Mouse (Mus musculus): ENCODE measurements around the gene Abcc2.

Abcc2 gene

GRCm38 (mm10) chr19:43781980-43782379 is at the start of gene Abcc2:
Abcc2 (plus strand) TSS chr19:43782192.
- DNase-seq = no peak

DNA sequence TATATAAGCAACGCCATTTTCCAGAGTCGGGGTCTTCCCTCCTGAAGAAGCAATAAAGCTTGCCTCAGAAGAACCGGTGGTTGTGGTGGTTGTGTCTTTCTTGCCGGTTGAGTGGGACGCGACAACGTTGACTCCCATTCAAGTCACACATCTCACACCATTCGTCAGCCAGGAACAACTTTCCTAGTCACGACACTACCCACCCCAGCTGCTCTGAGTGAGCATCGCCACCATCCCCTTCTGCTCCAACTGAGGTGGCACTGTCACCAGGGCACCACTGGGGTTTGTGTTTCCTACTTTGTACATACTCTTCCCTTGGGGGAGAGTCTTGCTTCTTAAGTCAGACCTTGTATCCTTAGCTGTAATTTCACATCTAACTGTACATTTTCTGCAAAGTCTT is 43.6 kb upstream of the Abcc2 start:
- DNase-seq = no peak

DNA sequence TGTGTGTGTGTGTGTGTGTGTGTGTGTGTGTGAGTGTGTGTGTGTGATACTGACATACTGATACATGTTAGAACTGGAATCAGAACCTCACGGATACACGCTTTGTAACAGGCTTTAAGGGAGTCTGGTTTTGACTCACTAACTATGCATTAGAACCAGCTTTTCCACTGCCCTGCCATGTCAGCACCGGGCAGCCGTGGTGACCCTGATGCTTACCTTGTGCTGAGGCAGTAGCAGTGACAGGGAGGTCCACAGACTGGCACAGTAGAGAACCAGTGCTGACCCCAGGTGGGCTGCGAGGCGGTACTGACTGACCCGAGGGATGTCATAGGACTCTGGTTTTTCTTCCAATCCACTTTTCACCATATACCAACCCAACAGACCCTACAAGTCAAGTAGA is 38.6 kb upstream of the Abcc2 start:
- DNase-seq = no peak

DNA sequence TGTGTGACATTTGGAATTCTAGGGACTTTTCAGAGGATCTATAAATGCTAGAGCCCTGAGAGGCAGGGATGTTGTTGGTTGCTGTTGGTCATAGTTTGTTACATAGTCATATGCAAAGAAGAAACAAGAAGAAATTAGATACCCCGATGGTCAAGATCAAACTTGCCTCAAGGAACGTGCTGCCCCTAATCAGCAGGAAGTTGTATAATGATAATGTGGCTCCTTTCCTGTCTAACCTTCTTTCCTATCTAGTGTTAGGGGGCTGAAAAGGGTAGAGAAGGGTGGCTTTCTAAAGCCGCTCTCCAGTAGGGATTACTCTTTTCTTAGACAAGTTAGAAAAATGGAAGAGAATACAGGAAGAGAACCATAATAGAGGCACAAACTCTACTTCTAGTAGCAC is 36.3 kb upstream of the Abcc2 start:
- no peak for DNase-seq

GRCm38 (mm10) chr19:43747877-43748276 is 34.1 kb upstream of the Abcc2 start:
- DNase-seq = no peak

DNA sequence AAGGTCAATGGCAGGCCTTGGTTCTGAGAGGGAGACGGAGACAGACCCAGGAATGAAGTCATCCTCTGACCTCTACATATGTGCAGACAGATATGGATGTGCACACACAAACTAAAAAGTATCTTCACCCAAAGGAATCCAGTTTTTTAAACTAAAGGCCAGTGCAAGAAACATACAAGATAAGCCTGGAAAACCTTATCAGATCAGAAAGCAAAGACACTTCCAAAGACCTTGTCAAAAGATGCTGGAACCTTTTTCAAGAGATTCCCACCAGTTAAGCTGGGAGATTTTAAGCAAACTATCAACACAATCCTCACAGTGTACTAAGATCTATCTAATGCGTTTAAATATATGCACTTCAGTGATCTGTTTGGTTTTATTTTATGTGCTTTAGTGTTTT is 32.0 kb upstream of the Abcc2 start:
- no peak for DNase-seq

GRCm38 (mm10) chr19:43752489-43753225 is 29.3 kb upstream of the Abcc2 start, which contains the start of the genes Cutc and Cox15:
Cutc (plus strand) TSS chr19:43752996.
Cox15 (minus strand) TSS chr19:43753000.
- DNase-seq = peak; percentile 99

GRCm38 (mm10) chr19:43753226-43753835 is 28.7 kb upstream of the Abcc2 start:
- peak; percentile 94 for DNase-seq

DNA sequence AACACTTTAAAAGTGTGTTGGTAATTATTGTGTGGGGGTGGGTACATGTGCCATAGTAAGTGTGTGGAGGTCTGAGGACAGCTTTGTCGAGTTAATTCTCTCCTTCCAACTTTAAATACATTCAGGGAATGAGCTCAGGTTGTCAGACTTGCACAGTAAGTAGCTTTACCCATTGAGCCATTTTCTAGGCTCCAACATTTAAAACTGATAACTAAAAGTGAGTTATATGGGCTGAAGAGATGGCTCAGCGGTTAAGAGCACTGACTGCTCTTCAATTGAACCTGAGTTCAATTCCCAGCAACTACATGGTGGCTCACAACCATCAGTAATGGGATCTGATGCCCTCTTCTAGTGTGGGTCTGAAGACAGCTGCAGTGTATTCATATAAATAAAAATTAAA is 27.8 kb upstream of the Abcc2 start:
- DNase-seq = no peak

DNA sequence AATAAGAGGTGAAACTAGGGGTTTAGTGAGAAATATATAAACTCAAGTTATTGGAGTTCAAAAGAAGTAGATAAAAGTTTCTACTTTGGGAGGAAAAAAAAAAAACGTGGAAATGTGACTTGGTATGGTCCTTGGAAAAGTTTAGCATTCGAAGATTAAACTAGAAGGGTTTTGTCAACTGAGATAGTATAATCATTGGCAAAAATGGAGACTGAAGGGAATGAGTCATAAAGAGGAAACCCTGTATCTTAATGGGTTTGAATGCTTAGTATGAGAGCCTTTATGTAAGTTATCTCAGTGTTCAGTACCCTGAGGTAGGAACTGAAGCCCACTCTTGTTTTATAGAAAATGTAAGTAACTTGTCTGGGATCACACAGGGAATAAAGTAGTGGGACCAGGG is 27.1 kb upstream of the Abcc2 start:
- no peak for DNase-seq

GRCm38 (mm10) chr19:43760504-43760903 is 21.5 kb upstream of the Abcc2 start:
- DNase-seq = peak; percentile 94

- DNase-seq = no peak
Observed at GRCm38 (mm10) chr19:43761543-43762256, 20.3 kb upstream of the Abcc2 start.

GRCm38 (mm10) chr19:43762410-43762809 is 19.6 kb upstream of the Abcc2 start:
- no peak for DNase-seq

DNA sequence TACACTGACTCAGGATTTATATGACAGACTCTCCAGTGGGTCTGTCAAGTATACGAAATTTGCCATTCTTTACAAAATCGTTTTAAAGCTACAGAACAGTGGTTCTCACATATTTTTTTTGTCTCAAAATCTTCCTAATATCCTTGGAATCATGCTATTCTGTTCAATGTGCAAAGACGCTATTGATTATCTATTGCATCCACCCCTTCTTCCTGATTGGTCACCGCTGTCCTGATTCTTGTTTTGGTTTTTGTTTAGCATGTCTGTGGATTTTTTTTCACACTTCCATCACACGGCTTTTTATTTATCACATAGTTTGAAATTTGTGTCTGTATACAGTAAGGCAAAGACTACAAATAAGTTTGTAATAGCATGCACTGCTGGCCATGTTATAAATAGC is 15.5 kb upstream of the Abcc2 start:
- no peak for DNase-seq

DNA sequence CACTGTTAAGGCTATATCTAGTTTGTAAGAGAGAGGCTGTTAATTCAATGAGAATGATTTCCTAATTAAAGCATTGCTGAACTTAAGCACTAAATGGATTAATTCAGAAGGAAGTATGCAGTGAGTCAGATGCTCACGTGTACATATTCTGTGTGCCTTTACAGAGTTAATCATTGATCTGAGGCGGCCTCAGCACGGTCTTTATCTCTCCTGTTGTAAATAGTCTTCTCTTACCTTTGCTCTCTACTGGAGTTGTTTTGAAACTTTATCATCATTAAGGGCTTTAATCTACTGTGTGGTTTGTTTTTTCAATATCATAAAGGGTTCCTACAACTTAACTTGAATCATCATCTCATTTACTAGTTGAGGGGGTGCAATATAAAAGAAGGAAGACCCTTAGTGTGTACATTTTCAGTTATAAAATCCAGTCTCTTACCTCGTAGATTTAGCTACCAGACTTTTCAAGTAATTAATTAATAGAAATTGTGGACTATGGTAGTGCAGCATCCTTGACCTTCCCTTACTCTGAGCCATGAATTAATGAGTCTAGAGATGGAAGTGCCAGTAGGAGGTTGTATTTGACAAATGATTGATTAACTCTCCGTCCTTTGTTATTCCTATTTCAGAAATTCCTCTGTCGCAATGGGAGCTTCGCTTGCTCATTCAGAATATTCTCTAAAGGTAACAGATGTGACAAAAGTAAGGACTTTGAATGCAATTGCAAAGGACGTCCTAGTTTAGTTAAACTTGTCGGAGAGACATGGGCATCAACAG is 14.3 kb upstream of the Abcc2 start:
- no peak for DNase-seq

DNA sequence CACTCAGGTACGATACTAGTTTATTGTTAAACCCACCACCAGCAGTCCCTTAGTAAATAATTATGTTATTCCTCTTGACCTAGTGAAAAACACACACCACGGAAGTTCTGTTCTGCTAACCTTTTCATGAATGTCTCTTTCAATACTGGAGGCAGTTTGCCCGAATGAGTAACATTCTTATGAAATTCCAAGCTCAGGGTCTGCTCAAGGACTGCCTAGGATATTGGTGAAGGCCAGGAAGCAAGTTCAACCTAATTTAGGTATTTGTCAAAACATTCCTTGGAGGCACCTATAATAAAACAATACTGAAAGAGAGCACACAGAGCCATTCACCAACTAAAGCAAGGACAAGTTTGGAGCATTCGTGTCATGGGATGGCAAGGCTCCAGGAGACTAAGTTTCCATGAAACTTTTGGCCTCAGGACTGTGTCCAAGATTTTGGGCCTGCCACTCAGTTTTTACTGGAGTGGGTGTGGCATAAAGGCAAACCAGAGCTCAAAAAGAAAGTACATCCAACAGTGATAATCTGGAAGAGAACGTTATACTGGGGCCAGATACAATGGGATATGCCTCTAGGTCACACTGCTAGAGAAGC is 12.5 kb upstream of the Abcc2 start:
- no peak for DNase-seq

DNA sequence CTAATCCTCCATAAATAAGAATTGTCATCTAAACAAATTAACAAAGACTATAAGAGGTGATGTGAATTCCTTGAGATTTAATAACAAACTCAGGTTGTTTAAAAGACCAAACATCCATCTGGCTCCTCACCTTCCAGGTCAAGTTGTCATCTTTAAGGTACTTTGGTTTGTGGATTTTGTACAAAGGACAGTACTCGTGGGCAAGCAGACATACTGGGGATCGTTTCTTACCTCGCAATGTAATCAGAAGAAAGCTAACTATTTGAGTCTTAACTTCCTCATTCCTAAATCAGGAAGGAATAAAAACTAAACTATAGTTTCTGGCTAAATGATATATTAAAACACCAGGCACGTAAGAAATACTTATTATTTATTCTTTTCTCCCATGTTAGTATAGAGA is 11.4 kb upstream of the Abcc2 start:
- DNase-seq = no peak

GRCm38 (mm10) chr19:43771499-43771969 is 10.5 kb upstream of the Abcc2 start:
- DNase-seq = no peak

GRCm38 (mm10) chr19:43772311-43772710 is 9.7 kb upstream of the Abcc2 start:
- DNase-seq = no peak

GRCm38 (mm10) chr19:43775433-43775832 is 6.6 kb upstream of the Abcc2 start:
- no peak for DNase-seq

GRCm38 (mm10) chr19:43776561-43776960 is 5.4 kb upstream of the Abcc2 start:
- no peak for DNase-seq

DNA sequence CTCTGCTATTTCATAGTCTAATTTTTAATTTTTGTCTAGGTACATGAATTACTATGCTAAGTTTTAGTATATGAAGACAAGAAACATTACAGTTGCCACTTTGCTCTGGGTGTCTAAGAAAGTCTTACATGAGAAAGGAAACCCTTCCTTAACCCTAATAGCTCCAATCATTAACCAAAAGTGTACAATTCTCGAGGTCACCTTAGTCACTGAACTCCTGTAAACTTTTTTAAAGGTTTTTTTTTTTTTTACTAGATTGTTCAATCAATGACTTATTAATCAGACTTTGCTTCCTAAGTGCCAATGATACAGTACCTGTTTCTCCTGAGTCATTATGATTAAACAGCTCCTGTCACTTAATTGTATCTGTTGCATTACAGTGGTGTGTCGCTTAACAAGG is 4.7 kb upstream of the Abcc2 start:
- no peak for DNase-seq

GRCm38 (mm10) chr19:43780391-43780790 is 1.6 kb upstream of the Abcc2 start:
- no peak for DNase-seq

All from thymus, postnatal 4 days (tissue).